Mouse (Mus musculus): ENCODE results near the gene Znrf2.

- no peak for TF ChIP-seq CHD2 (IDR thresholded peaks at IDR 0.05; ENCODE audit: low read length)
- TF ChIP-seq ZC3H11A (IDR thresholded peaks at IDR 0.05; ENCODE audit: low read depth, low read length): no peak
- no peak for TF ChIP-seq CTCF (IDR thresholded peaks at IDR 0.05 in 2 of 3, conservative IDR thresholded peaks at IDR 0.05 in 1 of 3; ENCODE audit: control insufficient read depth in 1 of 3, insufficient read depth in 1 of 3, low read depth in 2 of 3, low read length in 3 of 3, poor library complexity in 1 of 3, severe bottlenecking in 1 of 3)
- no peak for TF ChIP-seq TAL1 (IDR thresholded peaks at IDR 0.05; ENCODE audit: low read length)
- TF ChIP-seq EP300 (IDR thresholded peaks at IDR 0.05; ENCODE audit: low read depth in 1 of 2, low read length in 2 of 2): no peak
- no peak for TF ChIP-seq UBTF (IDR thresholded peaks at IDR 0.05; ENCODE audit: borderline replicate concordance, insufficient read depth, low read depth, low read length)
These were observed 6.4 kb upstream of the Znrf2 start for GRCm38 (mm10) chr6:54810314-54810646.
